Mouse (Mus musculus): ENCODE data around the gene Lrrc8b.

GRCm38 (mm10) chr5:105466471-105466902 lies 50.9 kb downstream of the Lrrc8b start:
- TF ChIP-seq POLR2A (IDR thresholded peaks at IDR 0.05; ENCODE audit: control insufficient read depth, extremely low read depth, insufficient read depth, low read length, poor library complexity) (no peak), CTCF (IDR thresholded peaks at IDR 0.05; ENCODE audit: borderline replicate concordance, control insufficient read depth, extremely low read depth, insufficient read depth, low read length, poor library complexity) (no peak)
